Mouse (Mus musculus) bone marrow, adult 2 months (tissue): ENCODE measurements around the gene Nudcd3. TPM values are rescaled to one million over a fixed set of nuclear protein-coding genes. Genes with fewer than 3 reads are reported as not detected.
"Not testable (repeated sequence)": the region's sequence is repeated elsewhere in the genome, so short reads cannot be mapped to it uniquely, and the experiment has no call there.

Source experiments
- H3K27ac ChIP-seq: fragments of 200-500 bp; 2 replicates; pipeline ENCODE4 v1.5.1; 2012; ENCODE audit warnings: low read depth, mild to moderate bottlenecking, control low read depth, inconsistent platforms, low read length; ENCODE audit not compliant: control insufficient read depth, poor library complexity, insufficient read depth
- H3K4me1 ChIP-seq: fragments of 200-500 bp; 2 replicates; pipeline ENCODE4 v1.6.1; 2011; ENCODE audit warnings: low read length; ENCODE audit not compliant: control insufficient read depth, insufficient read depth
- H3K4me3 ChIP-seq: fragments of 200-500 bp; replicated peaks from 2 replicates; pipeline ENCODE3; 2011; ENCODE audit warnings: mild to moderate bottlenecking, low read depth, low read length, control low read depth; ENCODE audit not compliant: control insufficient read depth
- CTCF ChIP-seq: fragments of 200-500 bp; IDR thresholded peaks from 2 replicates; pipeline ENCODE4 v1.5.1; 2011; ENCODE audit warnings: low read length, control low read depth; ENCODE audit not compliant: control insufficient read depth, insufficient read depth
- POLR2A ChIP-seq: fragments of 200-500 bp; IDR thresholded peaks from 2 replicates; pipeline ENCODE4 v1.6.1; 2011; ENCODE audit warnings: low read depth, mild to moderate bottlenecking, control low read depth, low read length, borderline replicate concordance; ENCODE audit not compliant: control insufficient read depth
- WGBS: fragments of 180-500 bp; shearing (Covaris S2); methylation state at CpG from one replicate; pipeline ENCODE4 v1.1.7; 2018; 5-methylcytosine and 5-hydroxymethylcytosine counted together
- polyA plus RNA-seq: library from polyadenylated mRNA; stranded (reverse); fragments of >200 nt; gene quantifications from 2 replicates; pipeline ENCODE4 v1.2.4, GENCODE M21; 2011; ENCODE audit warnings: low replicate concordance; ENCODE audit not compliant: missing spikeins, insufficient read depth, insufficient read length

Nudcd3 gene
- polyA plus RNA-seq, 1 experiment, result 25.4 TPM

- Histone ChIP-seq H3K4me1 (no peaks in the 10 kb centered on the region), H3K4me3 (no peak overlapping the region), H3K27ac (no peak overlapping the region)
- no peak for TF ChIP-seq POLR2A
- TF ChIP-seq CTCF, result no peak
Measured at GRCm38 (mm10) chr11:6109990-6110389, 90.2 kb downstream of the Nudcd3 start.

GRCm38 (mm10) chr11:6108296-6108695 lies 91.9 kb downstream of the Nudcd3 start:
- H3K4me3 ChIP-seq, result no peak overlapping the region
- no peaks in the 10 kb centered on the region for H3K4me1 ChIP-seq
- no peak for TF ChIP-seq CTCF
- no peak for TF ChIP-seq POLR2A
- WGBS, result 89% methylated on average over 5 of the region's 5 CpGs
- no peak overlapping the region for H3K27ac ChIP-seq

- no peak for TF ChIP-seq POLR2A
- TF ChIP-seq CTCF, result no peak
- Histone ChIP-seq H3K4me1 (no peaks in the 10 kb centered on the region), H3K4me3 (no peak overlapping the region), H3K27ac (no peak overlapping the region)
- 81% methylated on average over 3 of the region's 3 CpGs for WGBS
Measured at GRCm38 (mm10) chr11:6107722-6108121, 92.5 kb downstream of the Nudcd3 start.

- Histone ChIP-seq H3K4me3 (no peak overlapping the region), H3K27ac (no peak overlapping the region), H3K4me1 (no peaks in the 10 kb centered on the region)
- TF ChIP-seq POLR2A (no peak), CTCF (no peak)
- 86% methylated on average over 5 of the region's 5 CpGs for WGBS
Measured at GRCm38 (mm10) chr11:6104734-6105133, 95.5 kb downstream of the Nudcd3 start.

GRCm38 (mm10) chr11:6096637-6097036 lies 103.6 kb downstream of the Nudcd3 start:
- not testable (repeated sequence) for H3K4me1 ChIP-seq, H3K4me3 ChIP-seq
- WGBS, result 77% methylated on average over 3 of the region's 3 CpGs

GRCm38 (mm10) chr11:6086991-6087390 lies 113.2 kb downstream of the Nudcd3 start:
- Histone ChIP-seq H3K4me1 (no peaks in the 10 kb centered on the region), H3K4me3 (no peak overlapping the region), H3K27ac (no peak overlapping the region)
- TF ChIP-seq POLR2A, result no peak
- no peak for TF ChIP-seq CTCF
- WGBS, result 72% methylated on average over 4 of the region's 4 CpGs

More at GRCm38 (mm10) chr11:6096637-6097036, 103.6 kb downstream of the Nudcd3 start:
- not testable (repeated sequence) for H3K27ac ChIP-seq

- Histone ChIP-seq H3K27ac (no peak overlapping the region), H3K4me3 (no peak overlapping the region), H3K4me1 (no peaks in the 10 kb centered on the region)
- 72% methylated on average over 2 of the region's 2 CpGs for WGBS
- TF ChIP-seq POLR2A, result no peak
- no peak for TF ChIP-seq CTCF
Measured at GRCm38 (mm10) chr11:6078737-6079136, 121.5 kb downstream of the Nudcd3 start.

GRCm38 (mm10) chr11:6075618-6076066 lies 124.6 kb downstream of the Nudcd3 start:
- H3K4me1 ChIP-seq, result no peaks in the 10 kb centered on the region
- no peak overlapping the region for H3K4me3 ChIP-seq
- TF ChIP-seq POLR2A, result no peak
- no peak for TF ChIP-seq CTCF
- 76% methylated on average over 8 of the region's 8 CpGs for WGBS
- H3K27ac ChIP-seq, result no peak overlapping the region

GRCm38 (mm10) chr11:6068181-6068957 lies 131.8 kb downstream of the Nudcd3 start:
- TF ChIP-seq CTCF (no peak), POLR2A (no peak)
- 27% methylated on average over 19 of the region's 19 CpGs for WGBS
- Histone ChIP-seq H3K4me1 (no peaks in the 10 kb centered on the region), H3K27ac (no peak overlapping the region), H3K4me3 (no peak overlapping the region)
